Mouse (Mus musculus): ENCODE results near the gene Defb29. TPM values are rescaled to one million over a fixed set of nuclear protein-coding genes. Genes with fewer than 3 reads are reported as not detected.

The Defb29 gene
- polyA plus RNA-seq, 1 experiment = not detected

DNA sequence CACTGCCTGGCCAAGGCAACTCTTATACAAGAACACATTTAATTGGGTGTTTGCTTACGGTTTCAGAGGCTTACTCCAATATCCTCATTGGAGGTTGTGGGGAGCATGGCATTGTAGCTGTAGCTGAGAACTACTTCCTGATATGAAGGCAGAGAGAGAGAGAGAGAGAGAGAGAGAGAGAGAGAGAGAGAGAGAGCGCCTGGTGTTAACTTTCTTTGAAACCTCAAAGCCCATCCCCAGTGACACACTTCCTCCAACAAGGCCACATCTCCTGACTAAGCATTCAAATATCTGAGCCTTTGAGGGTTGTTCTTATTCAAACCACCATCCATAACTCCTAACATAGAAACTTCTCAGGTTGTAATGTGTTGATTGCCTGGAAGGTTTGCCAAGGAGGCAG lies 35.9 kb downstream of the Defb29 start:
- no peak for DNase-seq (ENCODE audit: extremely low spot score in 1 of 2, low spot score in 1 of 2)

- no peak for DNase-seq (ENCODE audit: extremely low spot score in 1 of 2, low spot score in 1 of 2)
Observed at GRCm38 (mm10) chr2:152500863-152501229, 39.1 kb downstream of the Defb29 start.

DNA sequence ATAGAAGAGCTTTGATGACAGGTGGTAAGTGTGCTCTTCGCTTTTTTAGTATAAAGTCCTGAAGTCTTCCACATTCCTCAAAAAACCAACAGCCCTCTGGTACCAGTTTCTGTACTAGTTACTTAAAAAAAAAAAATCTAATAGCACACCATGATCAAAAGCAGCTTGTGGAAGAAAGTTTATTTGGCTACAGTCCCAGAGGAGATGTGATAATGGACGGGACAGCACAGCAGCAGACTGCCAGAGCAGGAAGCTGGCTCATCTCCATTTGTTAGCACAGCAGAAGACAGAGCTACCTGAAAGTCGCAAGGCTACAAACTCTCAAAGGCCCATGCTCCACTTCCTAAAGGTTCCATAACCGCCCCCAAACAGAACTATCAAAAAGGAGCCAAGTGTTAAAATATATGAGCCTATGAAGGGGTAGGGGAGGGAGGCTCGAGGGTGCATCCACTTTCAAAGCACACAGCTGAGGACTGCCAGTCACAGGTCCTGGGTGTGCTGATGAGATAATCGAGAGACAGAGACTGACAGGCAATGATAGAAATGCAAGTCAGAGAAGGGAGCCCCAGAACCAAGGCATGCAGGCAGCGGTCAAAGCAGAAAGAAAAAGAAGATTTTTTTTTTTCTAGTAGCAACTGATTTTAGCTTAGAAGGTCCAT lies 39.6 kb downstream of the Defb29 start:
- DNase-seq (ENCODE audit: extremely low spot score in 1 of 2, low spot score in 1 of 2) = peak in 1 of 2 experiments; percentile 8

GRCm38 (mm10) chr2:152498020-152498419 lies 41.9 kb downstream of the Defb29 start:
- no peak for DNase-seq (ENCODE audit: extremely low spot score in 1 of 2, low spot score in 1 of 2)

DNA sequence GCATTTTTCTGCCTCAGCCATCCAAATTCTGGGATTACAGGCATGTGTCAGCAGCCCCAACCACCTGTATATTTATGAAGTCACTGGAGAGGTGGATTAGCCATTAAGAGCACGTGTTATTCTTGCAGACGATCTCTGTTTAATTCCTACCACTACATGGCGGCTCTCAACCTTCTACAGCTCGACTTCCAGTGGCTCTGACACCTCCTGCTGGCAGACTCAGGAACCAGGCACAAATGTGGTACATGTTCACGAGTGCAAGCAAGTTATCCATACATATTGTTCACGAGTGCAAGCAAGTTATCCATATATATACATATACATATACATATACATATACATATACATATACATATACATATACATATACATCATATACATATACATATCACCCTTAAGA lies 46.7 kb downstream of the Defb29 start:
- DNase-seq (ENCODE audit: extremely low spot score in 1 of 2, low spot score in 1 of 2) = no peak

GRCm38 (mm10) chr2:152490038-152490437 lies 49.9 kb downstream of the Defb29 start, which contains the start of gene Defb22:
TSS of gene Defb22 (minus strand) at chr2:152490138.
- DNase-seq (ENCODE audit: extremely low spot score in 1 of 2, low spot score in 1 of 2) = no peak

Other genes with a start within 250 kb of the Defb29 start
- 40.5 and 42.7 TPM in 2 replicates for gene Tbc1d20, start 246.3 kb downstream of the Defb29 start, polyA plus RNA-seq (2012; rRNA removed)
- gene Rbck1, start 207.4 kb downstream of the Defb29 start, polyA plus RNA-seq (2012; rRNA removed) = 209 and 246 TPM in 2 replicates
- gene Trib3, start 196.1 kb downstream of the Defb29 start, polyA plus RNA-seq (2012; rRNA removed) = 0.48 and 0.52 TPM in 2 replicates
- 99.0 and 113 TPM in 2 replicates for gene Nrsn2, start 163.5 kb downstream of the Defb29 start, polyA plus RNA-seq (2012; rRNA removed)
- gene Sox12, start 142.0 kb downstream of the Defb29 start, polyA plus RNA-seq (2012; rRNA removed) = 22.7 and 23.4 TPM in 2 replicates
- 9.2 and 9.7 TPM in 2 replicates for gene Zcchc3, start 125.1 kb downstream of the Defb29 start, polyA plus RNA-seq (2012; rRNA removed)
- 4.4 and 4.5 TPM in 2 replicates for gene 6820408C15Rik, start 124.5 kb downstream of the Defb29 start, polyA plus RNA-seq (2012; rRNA removed)
- gene Defb23, start 75.5 kb downstream of the Defb29 start, polyA plus RNA-seq (2012; rRNA removed) = not detected in 2 replicates
- 0.20 TPM in 1 of 2 replicates, not detected in the other for gene Defb20, start 63.0 kb downstream of the Defb29 start, polyA plus RNA-seq (2012; rRNA removed)
- gene Defb22, start 50.0 kb downstream of the Defb29 start, polyA plus RNA-seq (2012; rRNA removed) = not detected in 2 replicates
- gene Defb26, start 28.4 kb downstream of the Defb29 start, polyA plus RNA-seq (2012; rRNA removed) = not detected in 2 replicates
- gene Defb28, start 21.8 kb downstream of the Defb29 start, polyA plus RNA-seq (2012; rRNA removed) = not detected in 2 replicates
- gene Gm17416, start 29.2 kb upstream of the Defb29 start, polyA plus RNA-seq (2012; rRNA removed) = not detected in 2 replicates
- not detected in 2 replicates for gene Defb21, start 32.6 kb upstream of the Defb29 start, polyA plus RNA-seq (2012; rRNA removed)
- gene Defb19, start 40.2 kb upstream of the Defb29 start, polyA plus RNA-seq (2012; rRNA removed) = not detected in 2 replicates
- gene Defb45, start 59.3 kb upstream of the Defb29 start, polyA plus RNA-seq (2012; rRNA removed) = not detected in 2 replicates
- gene Defb36, start 64.2 kb upstream of the Defb29 start, polyA plus RNA-seq (2012; rRNA removed) = not detected in 2 replicates
- gene Defb25, start 83.0 kb upstream of the Defb29 start, polyA plus RNA-seq (2012; rRNA removed) = not detected in 2 replicates
- 0.59 and 0.72 TPM in 2 replicates for gene Rem1, start 86.9 kb upstream of the Defb29 start, polyA plus RNA-seq (2012; rRNA removed)
- gene H13, start 129.4 kb upstream of the Defb29 start, polyA plus RNA-seq (2012; rRNA removed) = 82.4 and 82.7 TPM in 2 replicates
- 18.9 and 19.0 TPM in 2 replicates for gene Mcts2, start 146.9 kb upstream of the Defb29 start, polyA plus RNA-seq (2012; rRNA removed)
- 81.5 and 93.8 TPM in 2 replicates for gene Id1, start 196.2 kb upstream of the Defb29 start, polyA plus RNA-seq (2012; rRNA removed)
- gene Cox4i2, start 214.1 kb upstream of the Defb29 start, polyA plus RNA-seq (2012; rRNA removed) = 6.9 and 7.6 TPM in 2 replicates

Measured in frontal cortex, adult 2 months (tissue).